26 mouse cellular contexts compared by ENCODE assay signal in genomic region chr8:9494225-9494598, GRCm38 (mm10).
DNase-seq lines count a peak whose midpoint lies in the region; ATAC-seq lines count a peak whose summit lies in the region.
"Had no signal": no experiment of that assay in that cellular context is flagged by ENCODE, and none has a peak within 500 bp of the region (broad histone marks: within the 10 kb centered on the region; RNA-seq: fewer than 3 reads in every experiment).

No protein-coding gene starts in this region.

- no peak overlapping the region for H3K9ac ChIP-seq in forebrain, embryonic 12.5 days
- no peak overlapping the region for H3K9ac ChIP-seq in forebrain, embryonic 14.5 days (ENCODE audit: low read length)
- no peak overlapping the region for H3K9ac ChIP-seq in kidney, embryonic 15.5 days
- 0 out of 2 replicates have a peak overlapping the region, but pooled peaks have one; percentile 6 for H3K9ac ChIP-seq in midbrain, embryonic 14.5 days (replicated peaks; ENCODE audit: low read length)
- no peak overlapping the region for H3K9ac ChIP-seq in neural tube, embryonic 14.5 days (replicated peaks; ENCODE audit: low read depth, low read length)
- H3K9ac ChIP-seq: embryonic facial prominence, embryonic 15.5 days; forebrain, embryonic 15.5 days; heart, embryonic 15.5 days; limb, embryonic 12.5 days; liver, embryonic 15.5 days; lung, embryonic 15.5 days; stomach, embryonic 15.5 days had no signal

- WGBS in forebrain, embryonic 12.5 days: 29% methylated on average over 1 of the region's 1 CpGs
- 23% methylated on average over 1 of the region's 1 CpGs for WGBS in forebrain, embryonic 14.5 days
- 17% methylated on average over 1 of the region's 1 CpGs for WGBS in kidney, embryonic 15.5 days
- 74% methylated on average over 1 of the region's 1 CpGs for WGBS in midbrain, embryonic 14.5 days
- 78% methylated on average over 1 of the region's 1 CpGs for WGBS in midbrain, embryonic 10.5 days
- WGBS in neural tube, embryonic 14.5 days: 9% methylated on average over 1 of the region's 1 CpGs

- H3K36me3 ChIP-seq in forebrain, embryonic 12.5 days (replicated peaks): no peaks in the 10 kb centered on the region
- no peaks in the 10 kb centered on the region for H3K36me3 ChIP-seq in forebrain, embryonic 14.5 days (ENCODE audit: control insufficient read depth, insufficient read depth, low read length)
- H3K36me3 ChIP-seq in kidney, embryonic 15.5 days: no peaks in the 10 kb centered on the region
- H3K36me3 ChIP-seq in midbrain, embryonic 14.5 days (ENCODE audit: control insufficient read depth, insufficient read depth, low read length): no peaks in the 10 kb centered on the region
- no peaks in the 10 kb centered on the region for H3K36me3 ChIP-seq in midbrain, embryonic 10.5 days
- no peaks in the 10 kb centered on the region for H3K36me3 ChIP-seq in neural tube, embryonic 14.5 days (ENCODE audit: control insufficient read depth, insufficient read depth, low read length)
- H3K36me3 ChIP-seq: embryonic facial prominence, embryonic 10.5 days; embryonic facial prominence, embryonic 15.5 days; forebrain, embryonic 15.5 days; heart, embryonic 10.5 days; heart, embryonic 15.5 days; limb, embryonic 12.5 days; liver, embryonic 15.5 days; lung, embryonic 15.5 days; stomach, embryonic 15.5 days had no signal

- no peak for DNase-seq in forebrain, embryonic 14.5 days (ENCODE audit: low spot score)
- no peak for DNase-seq in kidney, adult 11 months
- DNase-seq in midbrain, embryonic 14.5 days: peak; percentile 13
- no peak for DNase-seq in midbrain, embryonic 10.5 days (ENCODE audit: low spot score)
- no peak for DNase-seq in right cerebral cortex, postnatal 25 days
- DNase-seq: adrenal gland, adult 8-10 months; cerebellum, adult 2 months; cerebellum, postnatal 14 days; gastrocnemius, postnatal 25 days; kidney, postnatal 14 days; thymus, postnatal 25 days had no signal

- no peak overlapping the region for H3K27ac ChIP-seq in forebrain, embryonic 12.5 days
- no peak overlapping the region for H3K27ac ChIP-seq in forebrain, embryonic 14.5 days (ENCODE audit: low read depth, low read length)
- H3K27ac ChIP-seq in kidney, embryonic 15.5 days: no peak overlapping the region
- peak overlapping the region; percentile 70 for H3K27ac ChIP-seq in midbrain, embryonic 14.5 days (replicated peaks; ENCODE audit: low read depth, low read length)
- no peak overlapping the region for H3K27ac ChIP-seq in midbrain, embryonic 10.5 days (replicated peaks)
- H3K27ac ChIP-seq in neural tube, embryonic 14.5 days (ENCODE audit: low read depth, low read length): peak overlapping the region; percentile 23
- H3K27ac ChIP-seq: embryonic facial prominence, embryonic 10.5 days; embryonic facial prominence, embryonic 15.5 days; forebrain, embryonic 15.5 days; heart, embryonic 10.5 days; heart, embryonic 15.5 days; left cerebral cortex, adult 2 months; limb, embryonic 12.5 days; liver, embryonic 15.5 days; lung, embryonic 15.5 days; stomach, embryonic 15.5 days had no signal

- no peak overlapping the region for H3K4me2 ChIP-seq in forebrain, embryonic 12.5 days
- H3K4me2 ChIP-seq in forebrain, embryonic 14.5 days (ENCODE audit: low read length): no peak overlapping the region
- no peak overlapping the region for H3K4me2 ChIP-seq in kidney, embryonic 15.5 days
- no peak overlapping the region for H3K4me2 ChIP-seq in midbrain, embryonic 14.5 days (ENCODE audit: low read length)
- no peak overlapping the region for H3K4me2 ChIP-seq in neural tube, embryonic 14.5 days (ENCODE audit: low read depth, low read length)
- H3K4me2 ChIP-seq: embryonic facial prominence, embryonic 15.5 days; forebrain, embryonic 15.5 days; heart, embryonic 15.5 days; limb, embryonic 12.5 days; liver, embryonic 15.5 days; lung, embryonic 15.5 days; stomach, embryonic 15.5 days had no signal

- H3K4me3 ChIP-seq in forebrain, embryonic 12.5 days (replicated peaks): no peak overlapping the region
- H3K4me3 ChIP-seq in forebrain, embryonic 14.5 days (ENCODE audit: low read depth, low read length): no peak overlapping the region
- no peak overlapping the region for H3K4me3 ChIP-seq in kidney, embryonic 15.5 days (replicated peaks)
- no peak overlapping the region for H3K4me3 ChIP-seq in midbrain, embryonic 14.5 days (replicated peaks; ENCODE audit: low read depth, low read length)
- no peak overlapping the region for H3K4me3 ChIP-seq in midbrain, embryonic 10.5 days
- H3K4me3 ChIP-seq in neural tube, embryonic 14.5 days (ENCODE audit: low read depth, low read length): no peak overlapping the region
- H3K4me3 ChIP-seq: embryonic facial prominence, embryonic 10.5 days; embryonic facial prominence, embryonic 15.5 days; forebrain, embryonic 15.5 days; heart, embryonic 10.5 days; heart, embryonic 15.5 days; left cerebral cortex, adult 2 months; limb, embryonic 12.5 days; liver, embryonic 15.5 days; lung, embryonic 15.5 days; stomach, embryonic 15.5 days had no signal

- H3K4me1 ChIP-seq in forebrain, embryonic 12.5 days: peaks cover 9% of the 10 kb centered on the region
- no peaks in the 10 kb centered on the region for H3K4me1 ChIP-seq in forebrain, embryonic 14.5 days (ENCODE audit: control insufficient read depth, insufficient read depth, low read length)
- no peaks in the 10 kb centered on the region for H3K4me1 ChIP-seq in kidney, embryonic 15.5 days
- H3K4me1 ChIP-seq in midbrain, embryonic 14.5 days (ENCODE audit: control insufficient read depth, insufficient read depth, low read length): peaks cover 9% of the 10 kb centered on the region
- H3K4me1 ChIP-seq in midbrain, embryonic 10.5 days: no peaks in the 10 kb centered on the region
- peaks cover 8% of the 10 kb centered on the region for H3K4me1 ChIP-seq in neural tube, embryonic 14.5 days (ENCODE audit: control insufficient read depth, insufficient read depth, low read length)
- H3K4me1 ChIP-seq: embryonic facial prominence, embryonic 15.5 days; forebrain, embryonic 15.5 days; heart, embryonic 10.5 days; heart, embryonic 15.5 days; limb, embryonic 12.5 days; liver, embryonic 15.5 days; lung, embryonic 15.5 days; stomach, embryonic 15.5 days had no signal

- H3K9me3 ChIP-seq in forebrain, embryonic 12.5 days: no peaks in the 10 kb centered on the region
- no peaks in the 10 kb centered on the region for H3K9me3 ChIP-seq in forebrain, embryonic 14.5 days (replicated peaks; ENCODE audit: control insufficient read depth, low read length)
- H3K9me3 ChIP-seq in kidney, embryonic 15.5 days (replicated peaks): no peaks in the 10 kb centered on the region
- no peaks in the 10 kb centered on the region for H3K9me3 ChIP-seq in midbrain, embryonic 14.5 days (ENCODE audit: control insufficient read depth, low read length)
- no peaks in the 10 kb centered on the region for H3K9me3 ChIP-seq in midbrain, embryonic 10.5 days (replicated peaks)
- no peaks in the 10 kb centered on the region for H3K9me3 ChIP-seq in neural tube, embryonic 14.5 days (ENCODE audit: control insufficient read depth, low read length)
- H3K9me3 ChIP-seq: embryonic facial prominence, embryonic 10.5 days; embryonic facial prominence, embryonic 15.5 days; forebrain, embryonic 15.5 days; heart, embryonic 10.5 days; heart, embryonic 15.5 days; limb, embryonic 12.5 days; liver, embryonic 15.5 days; lung, embryonic 15.5 days; stomach, embryonic 15.5 days had no signal

- 0 out of 2 replicates have a peak, but pooled peaks have one; percentile 20 for ATAC-seq in forebrain, embryonic 12.5 days (ENCODE audit: low FRiP score)
- no peak for ATAC-seq in forebrain, embryonic 14.5 days
- 0 out of 2 replicates have a peak, but pooled peaks have one; percentile 40 for ATAC-seq in kidney, embryonic 15.5 days (replicated peaks; ENCODE audit: low FRiP score)
- ATAC-seq in midbrain, embryonic 14.5 days (ENCODE audit: low FRiP score, low TSS enrichment): no peak
- ATAC-seq in neural tube, embryonic 14.5 days (ENCODE audit: low read depth): peak; percentile 59
- ATAC-seq: forebrain, embryonic 15.5 days; intestine, postnatal 0 days had no signal

- no peaks in the 10 kb centered on the region for H3K27me3 ChIP-seq in forebrain, embryonic 12.5 days
- no peaks in the 10 kb centered on the region for H3K27me3 ChIP-seq in forebrain, embryonic 14.5 days (replicated peaks; ENCODE audit: control insufficient read depth, insufficient read depth, low read length)
- H3K27me3 ChIP-seq in kidney, embryonic 15.5 days: no peaks in the 10 kb centered on the region
- H3K27me3 ChIP-seq in midbrain, embryonic 14.5 days (ENCODE audit: control insufficient read depth, insufficient read depth, low read length): no peaks in the 10 kb centered on the region
- H3K27me3 ChIP-seq in midbrain, embryonic 10.5 days (ENCODE audit: low read depth, poor library complexity, severe bottlenecking): no peaks in the 10 kb centered on the region
- no peaks in the 10 kb centered on the region for H3K27me3 ChIP-seq in neural tube, embryonic 14.5 days (ENCODE audit: control insufficient read depth, insufficient read depth, low read length)
- H3K27me3 ChIP-seq: CH12.LX; embryonic facial prominence, embryonic 15.5 days; forebrain, embryonic 15.5 days; heart, embryonic 15.5 days; liver, embryonic 15.5 days; lung, embryonic 15.5 days; stomach, embryonic 15.5 days had no signal

Comparison
In these comparisons a context has a peak if more than half of its experiments do, and no peak if none do; other contexts are left out.
1. ATAC-seq: peak in forebrain, embryonic 12.5 days (single experiment), kidney, embryonic 15.5 days (single experiment) and neural tube, embryonic 14.5 days (single experiment); none in forebrain, embryonic 14.5 days (single experiment) and midbrain, embryonic 14.5 days (single experiment).
2. H3K27ac ChIP-seq: peak in midbrain, embryonic 14.5 days (single experiment) and neural tube, embryonic 14.5 days (single experiment); none in forebrain, embryonic 12.5 days (single experiment), forebrain, embryonic 14.5 days (single experiment), kidney, embryonic 15.5 days (single experiment) and midbrain, embryonic 10.5 days (single experiment).